Mouse (Mus musculus) heart, adult 18-20 months (tissue): ENCODE results near the gene Dnah2. TPM values are rescaled to one million over a fixed set of nuclear protein-coding genes. Genes with fewer than 3 reads are reported as not detected.
"Not testable (repeated sequence)": the region's sequence is repeated elsewhere in the genome, so short reads cannot be mapped to it uniquely, and the experiment has no call there.

Source experiments
- DNase-seq, 2 experiments: peaks; one replicate each; pipeline ENCODE4 v3.0.0; 2021 to 2022; ENCODE audit warnings: mixed read lengths in 1 of 2
- total RNA-seq, 2 experiments: library from RNA; stranded (reverse); gene quantifications; 2 replicates each; pipeline ENCODE4 v1.2.3; 2021

Gene Dnah2
- total RNA-seq, 2 experiments from 2014 or later: 0.10 to 0.51 TPM

GRCm38 (mm10) chr11:69563373-69563772, 14.5 kb upstream of the Dnah2 start:
- DNase-seq: no peak

DNA sequence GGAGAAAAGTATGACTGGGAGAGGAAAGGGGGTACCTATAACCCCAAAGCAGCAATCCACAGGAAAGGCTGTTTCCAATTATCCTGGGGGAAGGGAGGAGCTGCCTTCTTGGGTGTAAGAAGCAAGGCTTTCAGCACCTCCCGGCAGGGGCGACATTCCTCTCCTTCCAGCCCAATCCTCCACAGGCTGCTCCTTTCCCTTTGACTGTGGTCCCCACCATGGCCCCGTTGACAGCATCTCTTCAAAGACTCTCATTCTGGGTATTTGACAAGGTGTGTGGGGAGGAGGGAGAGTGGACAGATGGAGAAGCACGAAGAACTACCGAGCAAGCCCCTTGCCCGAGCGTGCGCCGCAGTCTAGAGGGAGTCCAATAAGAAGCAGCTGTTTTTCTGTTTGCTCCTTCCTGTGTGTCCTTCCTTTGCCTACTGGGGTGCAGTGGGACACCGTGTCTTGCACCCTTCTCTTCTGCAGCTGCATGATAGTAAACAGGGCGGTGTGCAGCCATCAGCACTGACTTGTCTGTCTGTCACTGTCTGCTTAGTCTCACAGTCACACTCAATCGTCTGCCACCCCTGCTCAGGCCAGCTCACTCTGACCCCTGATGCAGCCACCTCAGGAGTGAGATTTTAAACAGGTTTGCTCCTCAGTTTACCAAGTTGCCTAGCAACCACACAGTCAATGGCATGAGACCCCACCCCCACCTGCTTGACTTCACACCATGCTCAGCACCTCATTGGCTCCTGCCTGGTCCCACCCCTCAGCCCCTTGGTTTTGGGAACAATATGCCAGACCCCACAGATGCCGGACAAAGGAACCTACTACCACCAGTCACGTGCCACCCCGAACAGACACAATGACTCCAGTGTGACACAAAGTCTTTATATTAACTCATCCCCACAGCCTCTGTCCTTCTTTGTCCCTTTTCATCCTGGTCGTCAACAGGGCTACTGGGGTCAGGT, 12.3 kb upstream of the Dnah2 start:
- no peak for DNase-seq

GRCm38 (mm10) chr11:69559851-69560765, 11.2 kb upstream of the Dnah2 start, which contains the start of gene Efnb3:
Gene Efnb3 (minus strand): TSS chr11:69560205.
- DNase-seq: peak; percentile 16 to 23

DNA sequence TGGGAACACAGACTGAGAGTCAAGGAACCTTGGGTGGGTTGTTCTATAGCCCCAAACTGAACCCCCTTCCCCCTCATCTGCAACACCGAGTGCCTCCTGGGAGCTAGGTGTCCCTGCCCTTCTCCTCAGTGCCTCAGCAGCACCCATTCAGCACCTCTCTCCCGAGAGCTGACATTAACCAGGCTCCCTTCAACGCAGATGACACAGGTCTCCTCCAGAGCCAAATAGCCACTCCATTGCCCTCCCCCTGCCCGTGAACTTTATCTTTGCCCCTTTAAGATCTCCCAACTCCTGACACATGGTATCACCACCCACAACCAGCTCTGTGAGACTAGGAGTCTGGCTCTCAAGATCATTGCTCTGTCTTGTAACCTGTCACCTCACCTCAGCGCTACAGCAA, 10.3 kb upstream of the Dnah2 start:
- peak; percentile 74 to 81 for DNase-seq

DNA sequence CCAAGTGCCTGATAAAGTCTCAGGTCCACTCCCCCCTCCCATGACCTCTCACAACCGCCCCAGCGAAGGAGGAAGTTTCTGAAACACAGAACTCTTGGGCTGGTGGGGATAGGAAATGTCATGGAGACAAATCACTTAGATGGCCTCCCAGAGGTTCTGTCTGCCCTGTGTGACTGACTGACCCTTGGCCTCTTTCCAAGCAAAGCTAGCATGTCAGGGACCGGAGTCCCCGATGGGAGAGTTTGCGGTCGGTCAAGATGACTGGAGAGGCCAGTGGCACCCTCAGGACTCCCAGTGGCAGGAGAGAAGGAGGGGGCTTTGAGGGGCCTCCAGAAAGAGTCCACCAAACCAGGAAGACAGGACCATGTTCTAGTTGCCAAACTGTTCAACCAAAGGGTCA, 9.8 kb upstream of the Dnah2 start:
- DNase-seq: peak; percentile 25 to 33

DNA sequence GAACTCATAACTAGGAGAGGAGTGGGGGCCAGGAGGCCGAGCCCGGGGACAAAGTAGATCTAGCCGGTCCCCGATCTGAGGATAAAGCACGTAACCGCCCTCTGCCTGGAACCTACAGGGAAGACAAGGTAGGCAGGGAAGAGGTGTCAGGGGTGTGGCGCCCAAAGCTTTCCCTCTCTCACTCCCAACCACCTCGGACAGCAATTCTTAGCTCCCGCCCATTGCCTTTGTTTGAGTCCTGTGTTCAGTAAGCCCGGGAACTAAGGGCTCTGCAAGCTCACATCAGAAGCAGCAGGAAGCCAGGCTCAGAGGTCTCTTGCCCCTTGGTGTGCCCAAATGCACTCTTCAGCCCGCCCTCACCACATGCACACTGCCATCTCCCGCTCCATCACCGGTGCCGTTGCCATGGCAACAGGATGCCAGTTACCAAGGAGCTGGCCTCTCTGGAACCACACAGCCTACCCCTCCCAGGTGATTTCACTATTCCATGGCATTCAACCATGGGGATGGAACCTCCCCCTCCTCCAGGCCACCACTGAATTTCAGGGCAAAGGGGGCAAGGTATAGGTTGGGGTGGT, 8.6 kb upstream of the Dnah2 start:
- no peak for DNase-seq

GRCm38 (mm10) chr11:69554539-69555140, 5.7 kb upstream of the Dnah2 start:
- DNase-seq: peak in 1 of 2 experiments; percentile 22

DNA sequence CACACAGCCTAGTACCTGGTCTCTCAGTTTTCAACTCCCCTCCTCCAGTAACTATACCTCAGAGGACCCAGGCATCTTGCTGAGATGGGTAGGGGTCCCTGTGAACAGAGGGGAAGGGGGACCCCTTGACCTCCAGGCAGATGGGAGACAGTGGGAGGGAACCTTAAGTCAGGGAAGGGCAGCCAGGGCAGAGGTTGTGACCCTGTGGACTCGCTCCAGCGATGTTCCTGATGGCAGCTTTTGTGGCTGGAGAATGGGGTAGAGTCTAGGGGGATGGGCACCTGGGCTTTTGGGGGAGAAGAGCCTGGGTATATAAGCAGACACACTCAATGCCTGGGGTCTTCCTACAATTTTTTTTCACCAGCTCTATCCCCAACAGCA, 4.4 kb upstream of the Dnah2 start:
- no peak for DNase-seq

- no peak for DNase-seq
Measured at GRCm38 (mm10) chr11:69552622-69553340, 3.9 kb upstream of the Dnah2 start.

- DNase-seq: no peak
Measured at GRCm38 (mm10) chr11:69551310-69551709, 2.4 kb upstream of the Dnah2 start.

- peak; percentile 43 to 68 for DNase-seq
Measured at GRCm38 (mm10) chr11:69547071-69547470, 1.8 kb downstream of the Dnah2 start.

- peak; percentile 67 to 84 for DNase-seq
Measured at GRCm38 (mm10) chr11:69546423-69547053, 2.4 kb downstream of the Dnah2 start.

GRCm38 (mm10) chr11:69545957-69546356, 3.0 kb downstream of the Dnah2 start:
- DNase-seq: peak in 1 of 2 experiments; percentile 27

DNA sequence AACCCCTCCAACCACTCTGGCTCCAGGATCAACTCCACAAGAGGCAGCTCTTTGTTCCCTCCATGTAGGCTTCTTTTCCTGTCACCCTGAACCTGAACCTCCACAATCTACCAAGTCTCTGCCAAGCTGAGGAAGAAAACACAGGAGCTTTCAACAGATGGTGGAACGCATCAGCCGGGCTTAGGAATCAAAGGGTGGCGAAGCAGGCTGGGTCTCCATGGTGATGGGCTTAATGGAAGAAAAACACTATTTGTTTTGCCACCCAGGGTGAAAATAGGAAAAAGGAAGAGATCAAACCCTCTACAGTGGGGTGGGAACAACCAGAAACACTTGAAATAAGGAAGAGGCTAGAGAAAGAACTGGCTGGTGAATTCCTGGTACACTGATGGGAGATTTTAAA, 5.3 kb downstream of the Dnah2 start:
- DNase-seq: no peak

GRCm38 (mm10) chr11:69541741-69542140, 7.2 kb downstream of the Dnah2 start:
- not testable (repeated sequence) for DNase-seq

- DNase-seq: no peak
Measured at GRCm38 (mm10) chr11:69540700-69541099, 8.2 kb downstream of the Dnah2 start.

- DNase-seq: no peak
Measured at GRCm38 (mm10) chr11:69534990-69535389, 13.9 kb downstream of the Dnah2 start.

GRCm38 (mm10) chr11:69532480-69533150, 16.3 kb downstream of the Dnah2 start:
- no peak for DNase-seq

GRCm38 (mm10) chr11:69530755-69531154, 18.2 kb downstream of the Dnah2 start:
- DNase-seq: not testable (repeated sequence)

DNA sequence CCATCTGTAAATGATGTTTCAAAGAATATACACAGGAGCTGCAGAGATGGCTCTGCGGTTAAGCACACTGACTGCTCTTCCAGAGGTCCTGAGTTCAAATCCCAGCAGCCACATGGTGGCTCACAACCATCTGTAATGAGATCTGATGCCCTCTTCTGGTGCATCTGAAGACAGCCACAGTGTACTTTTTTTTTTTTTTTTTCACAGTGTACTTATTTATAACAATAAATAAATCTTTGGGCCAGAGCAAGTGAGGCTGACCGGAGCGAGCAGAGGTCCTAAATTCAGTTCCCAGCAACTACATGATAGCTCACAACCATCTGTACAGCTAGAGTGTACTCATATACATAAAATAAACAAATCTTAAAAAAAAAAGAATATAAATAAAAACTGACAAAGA, 18.6 kb downstream of the Dnah2 start:
- not testable (repeated sequence) for DNase-seq
